Mouse (Mus musculus): ENCODE data around the gene Lix1l.

DNA sequence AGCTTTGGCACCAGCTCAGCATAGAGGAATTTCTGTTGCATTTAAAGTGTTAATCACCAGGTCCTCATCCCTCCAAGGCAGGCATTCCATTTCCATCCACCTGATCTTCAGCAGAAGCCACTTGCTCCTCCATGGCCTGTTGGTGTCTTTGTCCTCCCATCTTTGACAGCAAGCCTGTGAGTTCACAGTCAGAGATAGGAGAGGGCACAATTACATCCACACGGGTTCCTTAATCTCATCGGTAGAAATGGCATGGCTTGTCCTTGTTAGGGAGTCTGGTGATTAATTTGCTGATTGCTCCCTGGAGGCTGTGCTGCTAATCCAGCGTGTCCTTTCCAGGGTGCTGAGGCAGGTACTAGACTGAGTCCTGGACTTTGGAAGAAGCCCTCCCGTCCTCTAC lies 72.6 kb downstream of the Lix1l start:
- no peak for TF ChIP-seq CTCF (IDR thresholded peaks at IDR 0.05; ENCODE audit: control insufficient read depth, insufficient read depth, insufficient replicate concordance, low read depth, low read length)
- TF ChIP-seq POLR2A (IDR thresholded peaks at IDR 0.05; ENCODE audit: control insufficient read depth, low read depth, low read length) = no peak
